Mouse (Mus musculus) lung, embryonic 16.5 days (tissue): Measurements from ENCODE around the gene Fancc. TPM values are rescaled to one million over a fixed set of nuclear protein-coding genes. Genes with fewer than 3 reads are reported as not detected.

Experiments
- ATAC-seq: fragments of 200-750 bp; cut with Nextera tagmentation; 2 replicates; pipeline ENCODE4 v1.8.0; 2017; ENCODE audit warnings: low read depth, mild to moderate bottlenecking, moderate library complexity
- H3K27ac ChIP-seq: fragments of 300-500 bp; sonication (generic); 2 replicates; pipeline ENCODE4 v1.5.1; 2014; ENCODE audit warnings: mild to moderate bottlenecking, control low read depth, low read length
- H3K27me3 ChIP-seq: fragments of 300-500 bp; sonication (generic); 2 replicates; pipeline ENCODE4 v1.6.1; 2014; ENCODE audit warnings: low read depth, low read length, mixed read lengths; ENCODE audit not compliant: control insufficient read depth, insufficient read depth
- H3K36me3 ChIP-seq: fragments of 300-500 bp; sonication (generic); 2 replicates; pipeline ENCODE4 v1.6.1; 2014; ENCODE audit warnings: low read length; ENCODE audit not compliant: control insufficient read depth, insufficient read depth
- H3K4me1 ChIP-seq: fragments of 300-500 bp; sonication (generic); replicated peaks from 2 replicates; pipeline ENCODE4 v1.6.1; 2014; ENCODE audit warnings: low read length, mixed read lengths; ENCODE audit not compliant: control insufficient read depth, insufficient read depth
- H3K4me2 ChIP-seq: fragments of 300-500 bp; sonication (generic); 2 replicates; pipeline ENCODE4 v1.6.1; 2014; ENCODE audit warnings: low read depth, low read length, control low read depth
- H3K4me3 ChIP-seq: fragments of 300-500 bp; sonication (generic); 2 replicates; pipeline ENCODE4 v1.5.1; 2014; ENCODE audit warnings: mild to moderate bottlenecking, low read length, control low read depth
- H3K9ac ChIP-seq: fragments of 300-500 bp; sonication (generic); 2 replicates; pipeline ENCODE4 v1.6.1; 2014; ENCODE audit warnings: low read length, control low read depth
- H3K9me3 ChIP-seq: fragments of 300-500 bp; sonication (generic); 2 replicates; pipeline ENCODE4 v1.6.1; 2016; ENCODE audit warnings: low read length; ENCODE audit not compliant: control insufficient read depth
- WGBS: fragments of 180-500 bp; shearing (Covaris S2); extraction: QIAGEN DNeasy Blood & Tissue Kit; methylation state at CpG from one replicate; pipeline ENCODE4 v1.1.7; 2014; 5-methylcytosine and 5-hydroxymethylcytosine counted together
- polyA plus RNA-seq: library from polyadenylated mRNA; unstranded; fragments of >200 nt; fragmentation: Nextera tagmentation; extraction: Ambion mirVana; gene quantifications from 2 replicates; pipeline ENCODE4 v1.2.1, GENCODE M21; 2015

Gene Fancc
- polyA plus RNA-seq, 1 experiment from 2014 or later, result 27.8 TPM

DNA sequence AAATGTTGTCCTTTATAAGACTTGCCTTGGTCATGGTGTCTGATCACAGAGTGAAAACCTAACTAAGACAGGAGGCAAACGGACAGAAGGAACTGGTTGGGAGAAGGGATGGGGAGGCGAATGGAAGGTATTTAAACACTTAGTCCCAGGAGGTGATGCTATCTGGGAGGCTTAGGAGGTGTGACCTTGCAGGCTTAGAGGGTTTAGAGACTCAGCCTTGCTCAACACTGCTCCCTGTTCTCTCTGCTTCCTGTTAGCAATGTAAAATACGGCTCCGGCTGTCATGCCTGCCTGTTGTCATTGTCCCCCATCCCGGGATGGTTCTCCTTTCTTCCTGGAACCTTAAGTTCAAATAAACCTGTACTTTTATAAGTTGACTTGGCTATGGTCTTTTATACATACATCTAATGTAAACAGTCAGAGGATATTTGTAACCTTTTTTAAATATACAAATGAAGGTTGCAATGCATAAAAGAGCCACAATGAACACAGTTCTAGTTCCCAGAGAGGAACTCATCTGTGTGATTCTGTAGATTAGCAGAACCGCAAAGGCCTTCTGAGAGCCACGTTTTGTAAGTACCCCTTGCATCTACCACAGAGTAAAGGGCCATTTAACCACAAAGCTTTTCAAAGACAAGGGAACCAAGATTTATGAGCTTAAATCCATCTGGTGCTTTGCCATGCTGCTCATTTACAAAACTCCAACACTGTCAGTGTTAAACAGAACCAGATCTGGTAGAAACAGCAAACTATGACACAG is 102.6 kb downstream of the Fancc start:
- 78% methylated on average over 7 of the region's 7 CpGs for WGBS
- Histone ChIP-seq H3K4me2 (no peak overlapping the region), H3K9ac (no peak overlapping the region), H3K4me3 (no peak overlapping the region), H3K27ac (no peak overlapping the region), H3K27me3 (no peaks in the 10 kb centered on the region), H3K9me3 (no peaks in the 10 kb centered on the region), H3K36me3 (no peaks in the 10 kb centered on the region), H3K4me1 (0 out of 2 replicates have a peak, but pooled peaks cover 2% of the 10 kb centered on the region)
- no peak for ATAC-seq

DNA sequence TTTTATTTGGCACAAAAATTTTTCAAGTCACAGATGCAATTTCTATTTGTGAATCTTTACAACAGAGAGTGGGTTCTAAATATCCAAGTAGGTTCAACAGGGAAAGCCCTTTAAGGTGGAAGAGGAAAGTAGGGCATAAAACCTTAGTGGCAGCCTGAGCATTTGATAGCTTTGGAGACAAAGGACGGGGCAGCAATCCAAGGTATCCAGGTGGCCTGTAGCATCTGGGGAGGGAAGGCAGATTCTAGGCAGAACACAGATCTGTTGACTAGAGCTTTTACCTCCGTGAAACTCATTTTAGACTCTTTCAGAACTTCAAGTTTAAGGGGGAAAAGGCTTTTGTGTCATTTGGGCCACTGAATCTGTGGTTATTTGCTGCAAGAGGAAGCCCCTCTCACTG is 111.8 kb downstream of the Fancc start:
- H3K36me3 ChIP-seq, result no peaks in the 10 kb centered on the region; the same call in 1 of the 2 replicates
- H3K4me1 ChIP-seq, result no peaks in the 10 kb centered on the region
- H3K4me2 ChIP-seq, result no peak overlapping the region
- no peak overlapping the region for H3K4me3 ChIP-seq
- no peak overlapping the region for H3K27ac ChIP-seq
- H3K27me3 ChIP-seq, result no peaks in the 10 kb centered on the region
- no peak overlapping the region for H3K9ac ChIP-seq
- ATAC-seq, result no peak
- 91% methylated on average over 2 of the region's 2 CpGs for WGBS
- no peaks in the 10 kb centered on the region for H3K9me3 ChIP-seq

DNA sequence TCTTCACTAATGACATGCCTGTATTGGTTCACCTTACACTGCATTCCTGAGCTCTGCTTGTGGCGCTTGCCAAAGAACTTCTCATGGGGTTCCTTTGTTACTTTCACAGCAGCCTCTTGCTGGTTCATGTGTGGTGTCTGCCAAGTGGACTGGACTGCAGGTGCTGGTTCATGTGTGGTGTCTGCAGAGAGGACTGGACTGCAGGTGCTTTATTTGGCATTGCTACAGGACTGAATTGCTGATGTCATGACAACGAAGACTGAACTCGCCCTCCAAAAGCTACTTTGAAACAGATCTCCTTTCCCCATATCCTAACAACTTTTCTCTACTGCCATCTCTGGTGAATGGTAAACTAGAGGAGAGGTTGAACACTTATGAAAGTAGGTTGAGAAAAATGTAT is 112.3 kb downstream of the Fancc start:
- H3K36me3 ChIP-seq, result no peaks in the 10 kb centered on the region; the same call in 1 of the 2 replicates
- H3K4me3 ChIP-seq, result no peak overlapping the region
- no peak overlapping the region for H3K4me2 ChIP-seq
- 86% methylated on average over 3 of the region's 3 CpGs for WGBS
- no peak for ATAC-seq
- no peaks in the 10 kb centered on the region for H3K4me1 ChIP-seq
- H3K9me3 ChIP-seq, result no peaks in the 10 kb centered on the region
- no peak overlapping the region for H3K27ac ChIP-seq
- H3K9ac ChIP-seq, result no peak overlapping the region
- H3K27me3 ChIP-seq, result no peaks in the 10 kb centered on the region

DNA sequence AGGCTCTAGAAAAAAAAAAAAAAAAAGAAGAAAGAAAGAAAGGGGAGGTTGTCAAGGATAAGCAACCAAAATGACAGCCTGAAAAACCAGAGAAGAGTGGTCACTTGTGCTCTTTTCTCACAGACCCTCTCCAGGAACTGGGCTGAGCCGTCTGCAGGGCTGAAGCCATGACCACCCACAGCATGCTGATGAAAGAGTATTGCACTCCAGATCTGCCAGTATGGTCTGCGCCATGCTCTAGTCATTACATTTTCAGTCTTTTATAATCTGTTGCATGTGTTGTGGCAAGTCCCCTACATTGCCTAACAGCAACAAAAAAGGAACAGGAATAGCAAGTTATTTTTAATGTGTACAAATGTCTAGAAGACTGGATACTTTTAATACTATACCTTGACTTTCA is 114.9 kb downstream of the Fancc start:
- Histone ChIP-seq H3K4me3 (no peak overlapping the region), H3K36me3 (no peaks in the 10 kb centered on the region; the same call in 1 of the 2 replicates), H3K27me3 (no peaks in the 10 kb centered on the region), H3K9ac (no peak overlapping the region), H3K4me1 (no peaks in the 10 kb centered on the region), H3K9me3 (no peaks in the 10 kb centered on the region), H3K4me2 (no peak overlapping the region), H3K27ac (no peak overlapping the region)
- peak; percentile 59; the same call in 1 of the 2 replicates for ATAC-seq
- WGBS, result 58% methylated on average over 2 of the region's 2 CpGs

DNA sequence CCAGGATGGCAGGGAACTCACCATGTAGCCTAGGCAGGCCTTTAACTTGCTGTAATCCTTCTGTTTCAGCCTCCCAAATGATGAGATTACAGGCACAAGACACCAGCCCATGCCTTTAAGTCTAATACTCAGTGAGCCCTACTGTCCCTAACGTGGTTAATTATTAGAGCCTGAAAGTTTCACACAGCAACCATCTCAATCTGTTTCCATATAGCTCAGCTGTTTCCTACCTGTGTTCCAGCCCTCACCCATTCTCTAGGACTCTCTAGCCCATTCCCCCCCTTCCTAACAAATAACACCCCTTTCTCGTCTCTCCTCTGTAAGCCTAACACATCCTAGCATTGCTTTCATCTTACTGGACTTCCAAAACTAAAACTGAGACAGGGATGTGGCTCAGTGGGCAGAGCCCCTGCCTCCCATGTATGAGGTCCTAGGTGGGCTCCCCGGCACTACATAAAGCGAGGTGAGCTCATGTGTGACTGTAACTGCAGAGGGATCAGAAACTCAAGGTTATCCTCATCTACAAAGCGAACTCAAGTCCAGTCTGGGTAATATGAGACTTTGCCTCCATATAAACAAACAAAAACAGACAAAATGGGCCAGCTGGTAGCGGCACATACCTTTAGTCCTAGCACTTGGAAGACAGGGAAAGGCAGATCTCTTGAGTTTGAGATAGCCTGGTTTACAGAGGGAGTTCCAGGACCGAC is 123.5 kb downstream of the Fancc start:
- H3K9ac ChIP-seq, result no peak overlapping the region
- no peaks in the 10 kb centered on the region for H3K27me3 ChIP-seq
- no peaks in the 10 kb centered on the region for H3K36me3 ChIP-seq
- no peak overlapping the region for H3K4me2 ChIP-seq
- H3K9me3 ChIP-seq, result no peaks in the 10 kb centered on the region
- no peak overlapping the region for H3K27ac ChIP-seq
- no peaks in the 10 kb centered on the region for H3K4me1 ChIP-seq
- ATAC-seq, result no peak
- WGBS, result 77% methylated on average over 7 of the region's 7 CpGs
- H3K4me3 ChIP-seq, result no peak overlapping the region

DNA sequence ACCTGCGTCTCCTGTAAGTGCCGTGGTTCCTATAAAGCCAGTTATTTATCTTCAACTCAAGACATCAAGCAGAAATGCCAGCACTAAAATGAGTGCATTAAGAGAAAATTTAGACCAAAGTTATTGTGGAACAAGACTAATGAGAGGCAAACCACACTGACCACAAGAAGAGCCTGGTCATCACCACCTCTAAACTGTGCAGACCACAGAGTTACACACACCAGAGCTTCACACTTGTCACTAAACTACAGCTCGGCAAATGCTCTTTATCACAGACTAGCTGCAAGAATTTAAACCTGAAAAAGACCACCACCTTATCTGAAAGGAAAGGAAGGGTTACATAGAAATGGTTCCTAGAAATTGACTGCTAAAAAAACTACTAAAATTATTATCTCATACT is 135.3 kb downstream of the Fancc start:
- no peaks in the 10 kb centered on the region for H3K27me3 ChIP-seq
- no peak overlapping the region for H3K4me2 ChIP-seq
- H3K27ac ChIP-seq, result no peak overlapping the region
- H3K4me1 ChIP-seq, result no peaks in the 10 kb centered on the region; the same call in 1 of the 2 replicates
- H3K9ac ChIP-seq, result no peak overlapping the region
- 62% methylated on average over 3 of the region's 3 CpGs for WGBS
- no peaks in the 10 kb centered on the region for H3K9me3 ChIP-seq
- ATAC-seq, result no peak
- no peaks in the 10 kb centered on the region for H3K36me3 ChIP-seq
- no peak overlapping the region for H3K4me3 ChIP-seq

DNA sequence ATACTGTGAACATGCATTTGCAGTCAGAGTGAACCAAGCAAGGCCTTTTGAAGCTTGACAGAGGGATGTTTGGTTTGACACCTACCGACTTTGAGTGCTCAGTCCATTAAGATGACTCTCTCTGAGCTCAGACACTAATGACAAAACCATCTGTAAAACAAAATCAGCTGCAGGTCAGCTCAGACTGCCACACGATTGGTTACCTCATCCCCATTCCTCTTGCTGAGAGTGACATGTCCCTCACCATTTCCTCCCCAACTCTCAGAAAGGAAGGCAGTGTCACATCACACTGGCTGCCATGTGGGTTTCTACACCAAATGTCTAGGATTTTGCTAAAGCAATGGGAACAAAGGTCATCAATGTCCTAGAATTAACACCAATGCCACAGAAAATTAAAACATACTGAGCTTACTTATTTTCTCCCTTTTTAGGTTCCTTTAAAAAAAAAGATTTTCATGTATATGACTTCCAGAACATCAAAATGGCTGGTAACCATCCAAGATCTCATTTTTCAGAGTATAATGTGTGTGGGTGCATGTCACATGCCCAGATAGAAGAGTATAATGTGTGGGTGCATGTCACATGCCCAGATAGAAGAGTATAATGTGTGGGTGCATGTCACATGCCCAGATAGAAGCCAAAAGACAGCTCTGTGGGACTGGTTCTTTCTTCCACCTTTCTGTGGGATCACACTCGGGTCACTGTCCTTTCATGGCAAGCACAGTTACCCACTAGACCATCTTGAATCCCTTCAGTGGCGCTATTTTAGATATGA is 136.8 kb downstream of the Fancc start:
- Histone ChIP-seq H3K4me3 (no peak overlapping the region), H3K9me3 (no peaks in the 10 kb centered on the region), H3K9ac (no peak overlapping the region), H3K27me3 (no peaks in the 10 kb centered on the region), H3K4me2 (no peak overlapping the region), H3K4me1 (no peaks in the 10 kb centered on the region; the same call in 1 of the 2 replicates), H3K36me3 (no peaks in the 10 kb centered on the region), H3K27ac (peak overlapping the region; percentile 55)
- WGBS, result 50% methylated on average over 4 of the region's 4 CpGs
- peak; percentile 34; the same call in 1 of the 2 replicates for ATAC-seq

DNA sequence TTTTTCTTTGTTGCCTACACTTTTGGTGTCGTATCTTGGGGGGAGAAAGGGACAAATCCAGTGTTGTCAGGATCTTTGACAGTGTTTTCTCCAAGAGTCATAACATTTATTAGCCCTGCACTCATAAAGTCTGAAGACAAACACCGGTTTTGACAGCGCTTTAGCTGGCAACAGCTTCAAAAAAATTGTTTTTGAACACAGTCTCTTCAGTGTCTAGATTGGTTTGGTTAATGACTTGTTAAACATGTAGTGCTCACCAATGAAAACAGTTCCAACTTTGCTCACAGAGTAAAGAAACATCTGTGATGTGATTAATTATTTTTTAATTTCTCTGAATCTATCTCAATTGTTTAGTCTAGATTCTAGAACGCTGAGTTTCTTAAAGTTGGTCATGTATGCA is 137.7 kb downstream of the Fancc start:
- Histone ChIP-seq H3K27ac (no peak overlapping the region), H3K4me1 (no peaks in the 10 kb centered on the region; the same call in 1 of the 2 replicates), H3K9me3 (no peaks in the 10 kb centered on the region), H3K4me2 (no peak overlapping the region), H3K9ac (no peak overlapping the region), H3K36me3 (no peaks in the 10 kb centered on the region), H3K27me3 (no peaks in the 10 kb centered on the region), H3K4me3 (no peak overlapping the region)
- WGBS, result 47% methylated on average over 4 of the region's 4 CpGs
- peak; percentile 71 for ATAC-seq

DNA sequence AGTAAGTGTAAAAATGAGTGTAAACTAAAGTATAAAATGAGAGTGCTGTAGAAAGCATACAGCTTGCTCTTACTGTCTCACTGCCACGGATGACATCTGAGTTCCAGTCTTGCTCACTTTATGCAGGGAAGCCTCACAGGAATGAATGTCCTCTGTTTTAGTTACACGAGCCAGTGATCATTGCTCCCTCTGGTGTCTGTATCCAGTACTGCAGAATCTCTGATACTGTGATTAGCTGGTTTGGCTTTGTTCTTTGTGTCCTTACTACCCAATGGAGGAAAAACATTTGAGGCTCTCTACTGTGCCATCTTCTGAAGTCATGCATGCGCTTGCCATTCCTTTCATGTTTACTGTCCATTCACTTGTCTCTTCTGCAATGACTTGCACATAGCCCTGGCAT is 140.5 kb downstream of the Fancc start:
- no peaks in the 10 kb centered on the region; the same call in 1 of the 2 replicates for H3K4me1 ChIP-seq
- H3K4me2 ChIP-seq, result no peak overlapping the region
- ATAC-seq, result 0 out of 2 replicates have a peak, but pooled peaks have one; percentile 39
- no peak overlapping the region for H3K4me3 ChIP-seq
- H3K27ac ChIP-seq, result no peak overlapping the region
- 28% methylated on average over 3 of the region's 3 CpGs for WGBS
- H3K9ac ChIP-seq, result no peak overlapping the region
- no peaks in the 10 kb centered on the region for H3K27me3 ChIP-seq
- H3K9me3 ChIP-seq, result no peaks in the 10 kb centered on the region
- no peaks in the 10 kb centered on the region for H3K36me3 ChIP-seq
